Mouse (Mus musculus) cerebellum, adult 11-12 months (tissue): ENCODE data around the gene Ap1s2.

Experiments used
- DNase-seq: peaks from one replicate; pipeline ENCODE4 v3.0.0; 2022

Gene Ap1s2

DNA sequence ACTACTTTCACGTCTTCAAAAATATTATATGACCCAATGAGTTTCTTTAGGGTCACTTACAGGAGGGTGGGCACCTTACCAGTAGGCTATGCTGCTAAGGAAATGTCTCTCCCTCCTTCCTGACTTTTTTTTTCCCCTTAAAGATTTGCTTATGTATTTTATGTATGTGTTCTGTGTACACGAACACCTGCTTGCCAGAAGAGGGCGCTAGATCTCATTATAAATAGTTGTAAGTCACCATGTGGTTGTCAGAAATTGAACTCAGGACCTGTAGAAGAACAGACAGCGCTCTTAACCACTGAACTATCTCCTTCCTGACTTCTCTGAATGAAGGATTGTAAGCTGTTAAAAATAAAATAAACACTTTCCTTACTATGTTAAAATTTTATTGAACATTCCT lies 72.7 kb downstream of the Ap1s2 start:
- no peak for DNase-seq

GRCm38 (mm10) chrX:163982129-163982528 lies 73.3 kb downstream of the Ap1s2 start:
- no peak for DNase-seq
